Mouse (Mus musculus) brain, embryonic 14.5 days (tissue): Measurements from ENCODE around the gene Nrg4.

Experiments used
- CTCF ChIP-seq: fragments of 200-500 bp; IDR thresholded peaks from 2 replicates; pipeline ENCODE4 v1.5.1; 2012; ENCODE audit warnings: inconsistent platforms, mild to moderate bottlenecking, moderate library complexity, borderline replicate concordance; ENCODE audit not compliant: insufficient read depth, insufficient read length; ENCODE audit errors: extremely low read depth
- POLR2A ChIP-seq: fragments of 200-500 bp; IDR thresholded peaks from 2 replicates; pipeline ENCODE4 v1.6.1; 2012; ENCODE audit warnings: mild to moderate bottlenecking, inconsistent platforms, borderline replicate concordance; ENCODE audit not compliant: poor library complexity, insufficient read depth, insufficient read length, severe bottlenecking; ENCODE audit errors: extremely low read depth

DNA sequence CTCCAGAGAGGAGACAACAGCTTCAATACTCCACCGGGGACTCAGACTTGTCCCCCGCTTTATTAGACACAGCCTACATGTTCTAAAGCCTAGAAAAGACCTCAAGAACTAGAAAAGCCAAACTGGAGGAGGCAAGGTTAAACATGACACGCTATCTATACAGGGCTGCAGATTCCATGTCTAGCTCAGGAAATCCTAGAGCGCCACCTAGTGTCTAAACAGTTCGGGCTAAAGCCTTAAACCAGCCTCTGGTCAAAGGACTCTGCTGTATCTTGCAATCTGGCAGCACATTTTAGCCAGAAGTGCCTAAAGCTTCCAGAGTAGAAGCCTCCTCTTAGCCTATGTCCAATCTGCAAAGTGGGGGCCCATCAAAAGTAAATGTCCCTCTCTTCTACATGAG, 15.1 kb downstream of the Nrg4 start:
- peak; percentile 82; the same call in 1 of the 2 replicates for TF ChIP-seq CTCF
- no peak for TF ChIP-seq POLR2A
